Mouse (Mus musculus): Measurements from ENCODE around the gene Slc25a25. TPM values are rescaled to one million over a fixed set of nuclear protein-coding genes. Genes with fewer than 3 reads are reported as not detected.

Gene Slc25a25
- polyA plus RNA-seq (2014; fragmentation: Illumina TruSeq; extraction: RNeasy Lipid Tissue Mini Kit (QIAGEN cat#74804); ENCODE audit: low read depth, low replicate concordance) = 43.9 TPM

DNA sequence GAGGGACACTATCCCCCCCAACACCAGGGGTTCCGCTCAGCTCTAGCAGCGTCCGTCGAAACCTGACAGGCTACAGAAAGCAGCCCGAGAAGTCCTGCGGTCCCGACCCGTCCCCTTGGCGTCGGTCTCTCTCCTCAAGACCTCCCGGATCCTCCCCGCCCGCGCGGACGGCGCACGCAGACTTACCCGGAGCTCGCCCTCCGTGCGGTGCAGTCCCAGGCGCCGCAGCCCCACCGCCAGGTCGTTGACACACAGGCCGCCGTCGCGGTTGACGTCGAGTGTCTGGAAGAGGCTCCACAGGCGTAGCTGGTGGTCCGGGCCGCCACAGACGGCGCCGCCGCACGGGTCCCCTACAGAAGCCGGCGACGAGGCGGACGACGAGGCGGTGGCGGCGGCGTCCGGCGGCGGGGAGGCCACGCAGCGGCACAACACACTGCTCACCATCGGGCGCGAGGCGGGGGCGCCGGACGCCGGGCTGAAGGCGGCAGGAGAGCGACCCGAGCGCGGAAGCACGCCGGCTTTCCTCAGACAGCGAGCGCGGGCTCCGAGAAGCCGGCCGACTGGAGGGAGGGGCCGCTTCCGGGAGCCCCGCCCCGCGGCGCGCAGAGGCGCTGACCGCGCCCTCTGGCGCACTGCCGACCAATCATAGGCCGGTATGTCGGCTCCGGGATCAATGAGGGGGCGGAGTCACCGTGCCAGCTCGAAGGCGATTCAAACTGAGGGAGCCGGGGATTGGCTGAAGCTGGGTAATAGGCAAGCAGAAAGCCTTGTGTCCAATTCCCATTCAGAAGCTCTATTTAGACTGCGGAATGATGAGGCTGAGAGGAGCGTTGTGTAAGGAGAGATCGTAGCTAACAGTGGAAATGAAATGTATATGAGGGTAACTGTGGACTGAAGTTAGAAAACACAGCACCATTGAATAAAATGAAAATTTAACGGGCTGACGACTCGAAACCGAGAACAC lies at the start of gene Slc25a25:
Gene Slc25a25, minus strand, starts transcription at position 565 of the 964 bp plus-strand sequence.

DNA sequence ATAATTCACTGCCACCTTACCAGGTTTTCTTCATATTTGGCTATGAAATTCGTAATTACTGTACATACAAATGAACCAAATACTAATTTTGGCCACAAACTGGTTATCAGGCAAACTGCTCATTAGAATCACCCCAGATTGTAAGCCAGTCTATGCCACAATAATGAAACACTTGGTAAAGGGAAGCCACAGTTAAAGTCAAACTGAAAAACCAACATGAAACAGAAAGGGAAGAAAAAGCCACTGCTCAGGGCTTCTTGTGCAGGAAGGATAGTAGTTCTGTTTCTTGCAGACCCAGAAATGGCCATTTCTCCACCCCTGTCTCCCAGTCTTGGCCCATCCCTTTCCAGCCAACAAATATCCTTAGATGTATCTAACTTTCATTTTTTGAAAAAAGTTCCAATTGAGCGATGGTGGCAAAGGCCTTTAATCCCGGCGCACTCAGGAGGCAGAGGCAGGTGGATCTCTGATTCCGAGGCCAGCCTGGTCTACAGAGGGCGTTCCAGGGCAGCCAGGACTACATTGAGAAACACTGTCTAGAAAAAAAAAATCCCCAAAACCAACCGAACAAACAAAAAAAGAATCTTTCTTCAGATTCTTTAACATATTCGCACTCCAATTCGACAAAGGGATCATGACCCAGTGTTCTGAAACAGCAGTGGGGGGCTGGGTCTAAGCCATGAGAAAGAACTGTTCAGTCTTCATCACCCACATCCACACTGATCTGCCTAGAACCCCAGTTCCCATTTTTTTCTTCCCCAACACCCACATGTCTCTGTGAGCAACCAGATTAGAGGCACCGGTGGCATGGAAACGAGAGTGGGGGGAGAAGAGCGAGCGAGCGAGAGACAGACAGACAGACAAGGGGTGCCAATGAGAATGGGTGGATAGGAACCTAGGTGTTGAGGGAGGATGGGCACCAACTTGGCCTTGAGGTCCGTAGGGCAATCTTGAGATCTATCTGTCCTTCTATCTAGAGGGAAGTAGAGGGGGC lies 1.2 kb downstream of the Slc25a25 start, which contains the start of gene Naif1:
Gene Naif1, plus strand, starts transcription at position 697 of the 994 bp plus-strand sequence.

DNA sequence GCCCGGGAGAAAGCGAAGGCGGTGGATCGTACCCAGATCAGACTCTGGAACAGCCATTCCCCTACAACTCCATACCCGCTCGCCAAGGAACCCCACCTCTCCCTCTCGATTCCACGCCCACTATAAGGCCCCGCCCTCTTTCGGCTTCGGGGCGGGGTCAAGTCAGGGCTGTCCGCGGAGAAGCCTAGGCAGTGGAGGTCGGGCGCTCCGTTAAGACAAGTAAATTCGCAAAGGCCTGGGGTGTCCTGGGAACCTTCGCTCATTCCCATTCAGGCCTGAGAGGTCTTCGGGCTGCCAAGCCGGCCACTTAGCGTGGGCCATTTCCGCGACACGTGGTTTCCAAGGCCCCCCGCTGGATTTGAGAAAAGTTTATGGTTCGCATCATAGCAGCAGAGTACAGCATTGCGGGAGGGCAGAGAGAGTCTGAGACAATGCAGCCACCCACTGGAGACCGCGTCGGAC lies 55.7 kb downstream of the Slc25a25 start, which contains the start of gene Ptges2:
Gene Ptges2, plus strand, starts transcription at position 413 of the 462 bp plus-strand sequence.

DNA sequence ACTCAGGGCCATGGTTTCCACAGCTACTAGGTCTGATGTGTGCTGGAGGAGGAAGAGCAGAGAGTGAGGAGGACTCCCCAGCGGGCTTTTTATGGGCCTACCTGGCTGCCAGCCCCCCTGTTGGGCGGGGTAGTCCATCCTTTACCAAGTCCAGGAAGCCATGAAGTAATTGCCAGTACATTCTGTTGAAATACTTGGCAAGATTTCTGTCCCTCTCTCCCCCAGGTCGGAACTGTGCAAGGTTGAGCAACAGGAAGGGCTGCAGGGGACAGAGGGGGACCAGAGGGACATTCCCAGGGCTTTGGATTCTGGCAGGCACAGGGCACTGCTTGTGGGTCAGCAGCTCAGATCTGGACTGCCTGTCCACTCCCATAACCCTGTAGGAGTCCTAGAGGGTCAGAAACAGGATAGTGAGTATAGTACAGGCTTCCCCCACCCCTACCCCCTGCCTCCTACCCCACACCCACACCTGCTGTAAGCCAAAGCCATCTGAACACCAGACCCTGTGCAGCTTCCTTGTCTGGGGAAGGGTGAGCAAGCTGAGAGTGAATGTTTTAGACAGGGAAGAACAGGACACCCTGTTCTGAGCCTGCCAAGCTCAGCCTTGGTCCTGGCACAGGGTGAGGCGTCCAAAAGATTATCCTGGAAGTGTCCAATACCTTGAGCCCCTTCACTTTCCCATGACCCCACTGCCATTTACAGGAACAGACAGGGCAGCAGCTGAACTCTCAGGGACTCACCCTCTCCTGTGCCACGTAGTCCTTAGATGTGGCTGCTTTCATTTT lies 63.3 kb downstream of the Slc25a25 start, which contains the start of gene Lcn2:
Gene Lcn2, minus strand, starts transcription at position 547 of the 785 bp plus-strand sequence.

DNA sequence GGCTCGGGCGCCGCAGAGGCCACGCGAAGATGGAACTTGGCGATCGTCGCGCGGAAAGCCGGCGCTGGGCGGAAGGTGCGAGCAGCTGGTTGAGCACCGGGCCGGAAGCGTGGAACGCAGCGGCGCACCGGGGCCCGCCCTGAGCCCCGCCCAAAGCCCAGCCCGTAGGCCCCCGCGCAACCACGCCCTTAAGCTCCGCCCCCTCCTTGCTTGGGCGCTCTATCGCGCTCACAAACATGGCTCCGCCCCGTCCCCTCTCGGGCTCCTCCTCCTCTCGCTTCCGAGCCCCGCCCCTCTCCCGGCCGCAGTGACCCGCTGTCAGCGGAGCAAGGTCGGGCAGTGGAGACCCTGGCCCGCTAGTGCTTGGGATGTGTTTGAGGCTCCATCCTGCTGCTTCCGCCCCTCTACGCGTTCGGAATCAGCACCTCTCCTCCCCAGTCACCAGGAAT lies 69.4 kb downstream of the Slc25a25 start, which contains the start of gene 1110008P14Rik:
Gene 1110008P14Rik, minus strand, starts transcription at position 164 of the 449 bp plus-strand sequence.

Other genes starting within 250 kb of the Slc25a25 start
- 4.2 TPM for gene Pomt1, start 214.9 kb downstream of the Slc25a25 start, polyA plus RNA-seq (2014; fragmentation: Illumina TruSeq; extraction: RNeasy Lipid Tissue Mini Kit (QIAGEN cat#74804); ENCODE audit: low read depth, low replicate concordance)
- 8.1 TPM for gene Uck1, start 191.3 kb downstream of the Slc25a25 start, polyA plus RNA-seq (2014; fragmentation: Illumina TruSeq; extraction: RNeasy Lipid Tissue Mini Kit (QIAGEN cat#74804); ENCODE audit: low read depth, low replicate concordance)
- 6.7 TPM for gene Golga2, start 164.1 kb downstream of the Slc25a25 start, polyA plus RNA-seq (2014; fragmentation: Illumina TruSeq; extraction: RNeasy Lipid Tissue Mini Kit (QIAGEN cat#74804); ENCODE audit: low read depth, low replicate concordance)
- gene Swi5, start 163.4 kb downstream of the Slc25a25 start, polyA plus RNA-seq (2014; fragmentation: Illumina TruSeq; extraction: RNeasy Lipid Tissue Mini Kit (QIAGEN cat#74804); ENCODE audit: low read depth, low replicate concordance) = 280 TPM
- gene Ciz1, start 99.1 kb downstream of the Slc25a25 start, polyA plus RNA-seq (2014; fragmentation: Illumina TruSeq; extraction: RNeasy Lipid Tissue Mini Kit (QIAGEN cat#74804); ENCODE audit: low read depth, low replicate concordance) = 5.5 TPM
- not detected for gene Dnm1, start 98.1 kb downstream of the Slc25a25 start, polyA plus RNA-seq (2014; fragmentation: Illumina TruSeq; extraction: RNeasy Lipid Tissue Mini Kit (QIAGEN cat#74804); ENCODE audit: low read depth, low replicate concordance)
- 1.6 TPM for gene 1110008P14Rik, start 69.5 kb downstream of the Slc25a25 start, polyA plus RNA-seq (2014; fragmentation: Illumina TruSeq; extraction: RNeasy Lipid Tissue Mini Kit (QIAGEN cat#74804); ENCODE audit: low read depth, low replicate concordance)
- 10.6 TPM for gene Lcn2, start 63.2 kb downstream of the Slc25a25 start, polyA plus RNA-seq (2014; fragmentation: Illumina TruSeq; extraction: RNeasy Lipid Tissue Mini Kit (QIAGEN cat#74804); ENCODE audit: low read depth, low replicate concordance)
- gene Ptges2, start 55.5 kb downstream of the Slc25a25 start, polyA plus RNA-seq (2014; fragmentation: Illumina TruSeq; extraction: RNeasy Lipid Tissue Mini Kit (QIAGEN cat#74804); ENCODE audit: low read depth, low replicate concordance) = 2.7 TPM
- 0.58 TPM for gene Naif1, start 988 bp downstream of the Slc25a25 start, polyA plus RNA-seq (2014; fragmentation: Illumina TruSeq; extraction: RNeasy Lipid Tissue Mini Kit (QIAGEN cat#74804); ENCODE audit: low read depth, low replicate concordance)
- 3.7 TPM for gene Fam102a, start 83.9 kb upstream of the Slc25a25 start, polyA plus RNA-seq (2014; fragmentation: Illumina TruSeq; extraction: RNeasy Lipid Tissue Mini Kit (QIAGEN cat#74804); ENCODE audit: low read depth, low replicate concordance)
- 3.4 TPM for gene Dpm2, start 119.4 kb upstream of the Slc25a25 start, polyA plus RNA-seq (2014; fragmentation: Illumina TruSeq; extraction: RNeasy Lipid Tissue Mini Kit (QIAGEN cat#74804); ENCODE audit: low read depth, low replicate concordance)
- gene Pip5kl1, start 123.4 kb upstream of the Slc25a25 start, polyA plus RNA-seq (2014; fragmentation: Illumina TruSeq; extraction: RNeasy Lipid Tissue Mini Kit (QIAGEN cat#74804); ENCODE audit: low read depth, low replicate concordance) = not detected
- not detected for gene 9430097D07Rik, start 124.2 kb upstream of the Slc25a25 start, polyA plus RNA-seq (2014; fragmentation: Illumina TruSeq; extraction: RNeasy Lipid Tissue Mini Kit (QIAGEN cat#74804); ENCODE audit: low read depth, low replicate concordance)
- gene St6galnac4, start 135.7 kb upstream of the Slc25a25 start, polyA plus RNA-seq (2014; fragmentation: Illumina TruSeq; extraction: RNeasy Lipid Tissue Mini Kit (QIAGEN cat#74804); ENCODE audit: low read depth, low replicate concordance) = 0.13 TPM
- 9.5 TPM for gene St6galnac6, start 148.3 kb upstream of the Slc25a25 start, polyA plus RNA-seq (2014; fragmentation: Illumina TruSeq; extraction: RNeasy Lipid Tissue Mini Kit (QIAGEN cat#74804); ENCODE audit: low read depth, low replicate concordance)
- not detected for gene Ak1, start 170.3 kb upstream of the Slc25a25 start, polyA plus RNA-seq (2014; fragmentation: Illumina TruSeq; extraction: RNeasy Lipid Tissue Mini Kit (QIAGEN cat#74804); ENCODE audit: low read depth, low replicate concordance)
- 2.6 TPM for gene Eng, start 195.2 kb upstream of the Slc25a25 start, polyA plus RNA-seq (2014; fragmentation: Illumina TruSeq; extraction: RNeasy Lipid Tissue Mini Kit (QIAGEN cat#74804); ENCODE audit: low read depth, low replicate concordance)

All from liver, adult 10 weeks (tissue).